Mouse (Mus musculus) liver, adult 2 months (tissue): ENCODE data around the gene Ankrd7. TPM values are rescaled to one million over a fixed set of nuclear protein-coding genes. Genes with fewer than 3 reads are reported as not detected.
A peak's percentile ranks its signal among the peaks of the same experiment; 100 is the strongest.
"Not testable (repeated sequence)": the region's sequence is repeated elsewhere in the genome, so short reads cannot be mapped to it uniquely, and the experiment has no call there.

Source experiments
- DNase-seq: peaks from one replicate; pipeline ENCODE4 v3.0.0-alpha.2; 2011; ENCODE audit warnings: low read depth, low spot score; ENCODE audit errors: extremely low read depth
- H3K27ac ChIP-seq: fragments of 200-500 bp; replicated peaks from 2 replicates; pipeline ENCODE4 v1.5.1; 2012; ENCODE audit warnings: low read depth, mild to moderate bottlenecking, control low read depth, inconsistent platforms, low read length; ENCODE audit not compliant: insufficient read depth
- H3K27me3 ChIP-seq: fragments of 200-500 bp; 2 replicates; pipeline ENCODE4 v1.6.1; 2012; ENCODE audit warnings: mild to moderate bottlenecking, moderate library complexity, low read length, inconsistent platforms; ENCODE audit not compliant: control insufficient read depth, insufficient read depth
- H3K36me3 ChIP-seq: fragments of 200-500 bp; 2 replicates; pipeline ENCODE4 v1.6.1; 2012; ENCODE audit warnings: low read length, inconsistent platforms; ENCODE audit not compliant: control insufficient read depth, insufficient read depth
- H3K4me1 ChIP-seq: fragments of 200-500 bp; 2 replicates; pipeline ENCODE4 v1.6.1; 2011; ENCODE audit warnings: low read length; ENCODE audit not compliant: control insufficient read depth, insufficient read depth
- H3K4me3 ChIP-seq: fragments of 200-500 bp; 2 replicates; pipeline ENCODE4 v1.5.1; 2011; ENCODE audit warnings: low read depth, mild to moderate bottlenecking, control low read depth, low read length, moderate library complexity; ENCODE audit not compliant: insufficient read depth
- H3K79me2 ChIP-seq: fragments of 200-500 bp; 2 replicates; pipeline ENCODE4 v1.6.1; 2012; ENCODE audit warnings: inconsistent platforms, mild to moderate bottlenecking, low read length, moderate library complexity; ENCODE audit not compliant: control insufficient read depth, insufficient read depth
- H3K9ac ChIP-seq: fragments of 200-500 bp; 2 replicates; pipeline ENCODE4 v1.6.1; 2012; ENCODE audit warnings: low read depth, mild to moderate bottlenecking, control low read depth, inconsistent platforms, low read length
- CTCF ChIP-seq: fragments of 200-500 bp; IDR thresholded peaks from 2 replicates; pipeline ENCODE4 v1.5.1; 2011; ENCODE audit warnings: low read depth, low read length, control low read depth
- POLR2A ChIP-seq: fragments of 200-500 bp; IDR thresholded peaks from 2 replicates; pipeline ENCODE4 v1.6.1; 2011; ENCODE audit warnings: low read length, control low read depth; ENCODE audit not compliant: insufficient read depth; ENCODE audit errors: extremely low read depth
- WGBS: fragments of 180-500 bp; shearing (Covaris S2); methylation state at CpG from one replicate; pipeline ENCODE4 v1.1.7; 2018; 5-methylcytosine and 5-hydroxymethylcytosine counted together
- polyA plus RNA-seq: library from polyadenylated mRNA; depleted of rRNA; stranded (reverse); fragments of >200 nt; gene quantifications from 2 replicates; pipeline ENCODE4 v1.2.3, GENCODE M21; 2012; rRNA removed
- total RNA-seq: library from RNA; depleted of rRNA; stranded (reverse); fragments of >200 nt; gene quantifications from 2 replicates; pipeline ENCODE4 v1.2.3, GENCODE M21; 2014; rRNA removed

Ankrd7 gene
- total RNA-seq (not detected in 2 replicates), polyA plus RNA-seq (not detected in 2 replicates)

DNA sequence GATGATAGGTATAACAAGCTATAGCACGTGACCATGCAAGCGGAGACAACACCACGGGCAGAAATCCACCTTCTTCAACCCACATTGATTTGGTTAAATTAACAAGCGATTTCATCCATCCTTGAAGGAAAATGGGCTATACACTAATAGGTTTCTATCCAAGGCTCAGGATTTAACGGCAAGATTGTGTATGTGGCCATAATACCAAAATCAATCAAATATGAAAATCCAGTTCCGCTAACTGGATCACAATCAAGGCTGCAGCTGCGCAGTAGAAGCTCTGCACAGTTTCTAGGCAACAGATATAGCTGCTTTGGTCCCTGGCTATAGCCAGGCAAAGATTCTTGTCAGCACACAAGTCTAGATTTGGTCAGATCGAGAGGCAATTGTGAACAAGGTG is at the start of gene Ankrd7:
Ankrd7 (plus strand) TSS at position 301 of the 400 bp plus-strand sequence.
- no peak within 1 kb of the TSS for H3K4me3 ChIP-seq
- H3K4me1 ChIP-seq, result no peaks in the 10 kb centered on the region
- H3K27me3 ChIP-seq, result no peaks in the 10 kb centered on the region
- no peak within 1 kb of the TSS for H3K9ac ChIP-seq
- DNase-seq, result no peak
- WGBS, result 92% methylated on average over 8 of the region's 8 CpGs
- no peaks in the 10 kb centered on the region for H3K79me2 ChIP-seq
- no peaks in the 10 kb centered on the region for H3K36me3 ChIP-seq
- TF ChIP-seq POLR2A (no peak), CTCF (no peak)
- H3K27ac ChIP-seq, result no peak within 1 kb of the TSS

GRCm38 (mm10) chr6:18819343-18819742 is 46.8 kb upstream of the Ankrd7 start:
- DNase-seq, result peak; percentile 12

GRCm38 (mm10) chr6:18820246-18820645 is 45.9 kb upstream of the Ankrd7 start:
- no peak overlapping the region for H3K27ac ChIP-seq
- H3K9ac ChIP-seq, result no peak overlapping the region
- H3K79me2 ChIP-seq, result no peaks in the 10 kb centered on the region
- H3K27me3 ChIP-seq, result no peaks in the 10 kb centered on the region; the same call in 1 of the 2 replicates
- no peak overlapping the region for H3K4me3 ChIP-seq
- no peaks in the 10 kb centered on the region for H3K36me3 ChIP-seq
- H3K4me1 ChIP-seq, result no peaks in the 10 kb centered on the region
- 71% methylated on average over 4 of the region's 4 CpGs for WGBS
- DNase-seq, result no peak
- TF ChIP-seq CTCF (no peak), POLR2A (no peak)

More at GRCm38 (mm10) chr6:18819343-18819742, 46.8 kb upstream of the Ankrd7 start:
- TF ChIP-seq CTCF, result peak; percentile 39
- no peak for TF ChIP-seq POLR2A
- Histone ChIP-seq H3K79me2 (no peaks in the 10 kb centered on the region), H3K36me3 (no peaks in the 10 kb centered on the region), H3K4me1 (no peaks in the 10 kb centered on the region), H3K27me3 (no peaks in the 10 kb centered on the region; the same call in 1 of the 2 replicates), H3K4me3 (no peak overlapping the region), H3K27ac (no peak overlapping the region), H3K9ac (no peak overlapping the region)
- 15% methylated on average over 4 of the region's 4 CpGs for WGBS

GRCm38 (mm10) chr6:18822812-18823211 is 43.3 kb upstream of the Ankrd7 start:
- Histone ChIP-seq H3K27ac (no peak overlapping the region), H3K9ac (no peak overlapping the region), H3K27me3 (no peaks in the 10 kb centered on the region), H3K4me1 (no peaks in the 10 kb centered on the region), H3K36me3 (no peaks in the 10 kb centered on the region), H3K79me2 (no peaks in the 10 kb centered on the region), H3K4me3 (no peak overlapping the region)
- no peak for TF ChIP-seq POLR2A
- TF ChIP-seq CTCF, result no peak
- no peak for DNase-seq
- 54% methylated on average over 1 of the region's 1 CpGs for WGBS

- no peak for DNase-seq
- no peaks in the 10 kb centered on the region for H3K36me3 ChIP-seq
- TF ChIP-seq POLR2A, result no peak
- TF ChIP-seq CTCF, result no peak
- no peak overlapping the region for H3K4me3 ChIP-seq
- no peak overlapping the region for H3K27ac ChIP-seq
- no peaks in the 10 kb centered on the region for H3K27me3 ChIP-seq
- WGBS, result 87% methylated on average over 1 of the region's 1 CpGs
- H3K4me1 ChIP-seq, result no peaks in the 10 kb centered on the region
- H3K79me2 ChIP-seq, result no peaks in the 10 kb centered on the region
- no peak overlapping the region for H3K9ac ChIP-seq
These were observed 33.2 kb upstream of the Ankrd7 start for GRCm38 (mm10) chr6:18832958-18833357.

DNA sequence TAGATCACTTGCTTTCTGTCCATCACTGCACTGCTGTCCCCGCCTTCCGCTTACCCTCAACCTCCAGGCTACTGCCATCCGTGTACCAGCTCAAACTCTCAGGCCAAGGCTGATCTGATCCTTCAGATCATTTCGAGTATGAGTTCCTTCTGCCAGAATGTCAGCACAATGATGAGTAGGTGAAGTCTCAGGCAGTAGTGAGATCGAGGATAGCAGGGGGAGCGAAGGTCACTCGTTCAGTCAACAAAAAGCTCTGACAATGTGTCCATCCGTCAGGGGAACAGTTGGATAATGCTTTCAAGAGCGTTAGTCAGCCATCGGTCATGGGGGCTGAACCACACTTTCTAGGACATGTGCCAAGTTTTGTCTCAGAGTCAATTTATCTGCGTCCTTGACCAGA is 21.6 kb upstream of the Ankrd7 start:
- not testable (repeated sequence) for H3K9ac ChIP-seq, H3K27ac ChIP-seq, H3K4me1 ChIP-seq, H3K4me3 ChIP-seq, H3K27me3 ChIP-seq, H3K79me2 ChIP-seq, DNase-seq, H3K36me3 ChIP-seq
- 5% methylated on average over 4 of the region's 11 CpGs for WGBS

- not testable (repeated sequence) for H3K27me3 ChIP-seq, DNase-seq, H3K9ac ChIP-seq, H3K4me1 ChIP-seq, H3K79me2 ChIP-seq, H3K4me3 ChIP-seq, H3K36me3 ChIP-seq
- WGBS, result 11% methylated on average over 5 of the region's 7 CpGs
- H3K27ac ChIP-seq, result peak overlapping the region; percentile 29; the same call in 1 of the 2 replicates
These were observed 20.5 kb upstream of the Ankrd7 start for GRCm38 (mm10) chr6:18845571-18845970.
